Mouse (Mus musculus): ENCODE measurements around the gene Sec24d.

The Sec24d gene

GRCm38 (mm10) chr3:123386157-123386780 is 119.0 kb downstream of the Sec24d start:
- in situ Hi-C loops (cut with MboI, MseI): loop anchor here (5.0 to 10.0 kb wide), 2 partner anchors 121 to 881 kb away; no protein-coding TSS in a partner anchor

DNA sequence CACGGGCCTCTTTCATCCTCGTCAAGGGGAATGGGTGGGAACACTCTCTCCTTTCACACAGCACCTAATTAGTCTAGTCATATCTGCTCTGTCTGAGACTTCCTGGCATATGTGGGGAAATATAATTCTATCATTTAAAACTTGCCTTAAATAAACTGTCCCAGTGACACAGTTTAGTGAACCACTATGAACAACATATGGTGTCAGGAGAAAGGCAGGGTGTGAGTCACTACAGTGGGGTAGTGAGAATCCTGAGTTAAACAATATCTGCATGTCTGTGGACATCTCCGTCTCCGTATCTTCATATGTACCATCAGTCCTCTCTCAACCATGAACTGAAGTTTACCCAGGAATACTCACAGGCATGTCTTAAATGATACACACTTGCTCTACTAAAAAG is 123.9 kb downstream of the Sec24d start:
- in situ Hi-C loops (cut with MboI, MseI): loop anchor here in 1 of 2 experiments (5.0 kb wide), 1 partner anchor 116 kb away; no protein-coding TSS in a partner anchor

- in situ Hi-C loops (cut with MboI, MseI): no loop called here
These were observed 128.4 kb downstream of the Sec24d start for GRCm38 (mm10) chr3:123395611-123396010.

DNA sequence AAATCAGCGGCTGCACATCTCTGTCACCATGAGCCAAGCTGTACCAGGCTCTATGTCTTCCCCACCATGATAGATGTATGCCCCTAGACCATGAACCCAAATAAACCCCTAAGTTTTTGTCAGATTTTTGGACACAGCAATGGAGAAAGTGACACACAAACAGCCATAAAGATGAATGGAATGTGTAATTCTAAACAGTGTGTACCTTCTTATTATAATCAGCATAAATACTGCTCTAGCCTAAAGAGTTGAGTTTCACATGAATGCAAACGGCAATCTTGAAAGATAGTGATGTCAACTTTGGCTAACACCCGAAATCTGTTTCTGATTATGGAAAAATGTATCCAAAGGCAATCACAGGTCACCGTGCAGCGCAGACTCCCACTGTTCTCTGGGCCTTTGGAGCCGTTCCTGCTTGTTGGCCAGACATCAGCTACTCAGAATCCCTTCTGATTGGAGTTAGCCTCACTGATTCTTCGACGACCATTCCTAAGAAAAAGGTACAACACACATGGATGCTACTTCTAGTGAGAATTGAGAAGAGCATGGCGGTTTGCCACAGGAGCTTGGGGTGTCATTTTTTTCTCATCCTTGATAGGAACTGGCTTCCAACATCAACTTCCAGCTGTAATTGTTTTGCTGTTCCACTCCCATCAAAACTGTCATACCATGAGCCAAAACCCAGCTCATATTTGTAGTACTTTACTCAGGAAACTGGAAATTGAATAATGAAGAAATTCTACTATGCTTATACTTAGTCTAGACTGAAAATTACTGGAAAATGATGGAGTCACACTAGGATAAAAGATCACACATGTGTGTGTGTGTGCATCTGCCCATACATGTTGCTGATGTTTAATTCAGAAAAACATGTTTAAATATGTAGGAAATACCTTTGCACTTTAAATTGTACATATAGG is 130.6 kb downstream of the Sec24d start:
- in situ Hi-C loops (cut with MboI, MseI): no loop called here

DNA sequence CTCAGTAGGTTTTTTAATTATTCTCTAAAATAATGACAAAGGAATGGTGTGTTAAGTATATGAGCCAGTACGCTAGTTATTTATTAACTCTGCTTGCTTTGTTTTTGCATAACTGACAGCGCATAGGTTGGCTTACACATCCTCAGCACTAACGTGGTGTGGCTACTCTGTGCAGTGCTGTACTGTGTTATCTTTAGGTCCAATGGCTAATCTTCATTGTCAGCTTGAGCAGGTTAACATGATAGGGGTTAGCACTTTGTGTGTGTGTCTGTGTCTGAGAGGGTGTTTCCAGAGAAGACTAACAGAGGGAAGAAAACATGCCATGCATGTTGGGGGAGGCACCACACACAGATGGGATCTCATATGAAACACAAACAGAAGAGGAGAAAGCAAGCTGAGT is 137.7 kb downstream of the Sec24d start:
- in situ Hi-C loops (cut with MboI, MseI): loop anchor here in 1 of 2 experiments (25.0 kb wide), 1 partner anchor 582 kb away; no protein-coding TSS in a partner anchor

DNA sequence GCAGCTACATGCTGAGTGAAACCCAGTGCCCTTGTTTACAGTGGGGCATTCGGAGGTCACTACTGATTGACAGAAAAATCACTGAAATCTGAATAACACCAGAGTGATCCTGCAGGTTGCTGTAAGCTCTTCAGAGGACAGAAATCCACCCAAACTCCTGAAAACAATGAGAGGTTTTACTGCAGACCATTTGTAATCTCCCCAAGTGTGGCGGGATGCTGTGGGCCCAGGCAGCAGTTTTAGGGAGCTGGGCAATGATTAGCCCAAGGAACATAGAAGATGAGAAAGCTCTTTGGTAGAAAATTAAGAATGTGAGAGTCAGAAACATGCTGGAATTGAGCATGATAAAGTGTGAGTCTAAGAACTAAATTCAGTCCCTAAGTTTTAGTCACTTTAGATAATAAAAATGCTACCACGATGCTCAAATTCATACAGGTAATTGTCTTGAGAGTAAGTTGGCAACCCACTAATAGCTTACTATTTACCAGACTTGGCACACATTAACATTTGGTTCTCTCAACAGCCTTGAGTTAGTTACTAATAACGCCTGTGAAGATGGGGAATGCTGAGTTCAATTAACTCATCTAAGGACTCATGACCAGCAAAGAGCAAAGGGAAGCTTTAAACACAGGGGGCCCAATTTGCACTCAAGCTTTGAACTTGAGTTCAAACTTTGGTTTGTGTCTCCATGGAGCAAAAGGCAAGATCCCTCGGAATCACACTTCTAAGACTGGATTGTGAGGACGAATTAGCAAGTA is 144.7 kb downstream of the Sec24d start:
- in situ Hi-C loops (cut with MboI, MseI): loop anchor here in 1 of 2 experiments (25.0 kb wide), 1 partner anchor 575 kb away; no protein-coding TSS in a partner anchor

- in situ Hi-C loops (cut with MboI, MseI): loop anchor here in 1 of 2 experiments (25.0 kb wide), 1 partner anchor 574 kb away; no protein-coding TSS in a partner anchor
These were observed 145.9 kb downstream of the Sec24d start for GRCm38 (mm10) chr3:123413173-123413572.
